Mouse (Mus musculus) retina, embryonic 14.5 days (tissue): Measurements from ENCODE around the gene Chtf18.
A peak's percentile ranks its signal among the peaks of the same experiment; 100 is the strongest.

ENCODE experiments used
- DNase-seq: peaks from one replicate; pipeline ENCODE4 v3.0.0-alpha.2; 2015; ENCODE audit warnings: low spot score

The Chtf18 gene

GRCm38 (mm10) chr17:25735246-25735645, 8.0 kb upstream of the Chtf18 start:
- no peak for DNase-seq

- DNase-seq = peak; percentile 97
Observed at GRCm38 (mm10) chr17:25732082-25732481, 4.9 kb upstream of the Chtf18 start.

GRCm38 (mm10) chr17:25728009-25728270, 721 bp upstream of the Chtf18 start:
- DNase-seq = no peak

- DNase-seq = no peak
Observed at GRCm38 (mm10) chr17:25725264-25725663, 2.0 kb downstream of the Chtf18 start.

GRCm38 (mm10) chr17:25723919-25724318, 3.3 kb downstream of the Chtf18 start:
- DNase-seq = peak; percentile 46

- DNase-seq = no peak
Observed at GRCm38 (mm10) chr17:25723470-25723869, 3.7 kb downstream of the Chtf18 start.

GRCm38 (mm10) chr17:25721476-25721875, 5.7 kb downstream of the Chtf18 start:
- DNase-seq = peak; percentile 21

- no peak for DNase-seq
Observed at GRCm38 (mm10) chr17:25717691-25718090, 9.5 kb downstream of the Chtf18 start.

GRCm38 (mm10) chr17:25716711-25717637, 10.2 kb downstream of the Chtf18 start, which contains the start of gene Gng13:
TSS of gene Gng13 (plus strand) at chr17:25717171.
- peak; percentile 36 for DNase-seq

GRCm38 (mm10) chr17:25716130-25716529, 11.1 kb downstream of the Chtf18 start:
- DNase-seq = peak; percentile 39

- no peak for DNase-seq
Observed at GRCm38 (mm10) chr17:25715627-25716026, 11.6 kb downstream of the Chtf18 start.

- no peak for DNase-seq
Observed at GRCm38 (mm10) chr17:25711136-25711535, 16.1 kb downstream of the Chtf18 start.

GRCm38 (mm10) chr17:25709994-25710393, 17.2 kb downstream of the Chtf18 start:
- no peak for DNase-seq

GRCm38 (mm10) chr17:25700863-25701496, 26.2 kb downstream of the Chtf18 start:
- no peak for DNase-seq

- DNase-seq = peak; percentile 95
Observed at GRCm38 (mm10) chr17:25698446-25698845, 28.8 kb downstream of the Chtf18 start.

- no peak for DNase-seq
Observed at GRCm38 (mm10) chr17:25696263-25696662, 31.0 kb downstream of the Chtf18 start.

GRCm38 (mm10) chr17:25688922-25689321, 38.3 kb downstream of the Chtf18 start:
- DNase-seq = no peak

GRCm38 (mm10) chr17:25686323-25686722, 40.9 kb downstream of the Chtf18 start:
- DNase-seq = peak; percentile 64

GRCm38 (mm10) chr17:25681636-25682035, 45.6 kb downstream of the Chtf18 start:
- DNase-seq = no peak

GRCm38 (mm10) chr17:25679818-25680217, 47.4 kb downstream of the Chtf18 start:
- DNase-seq = no peak

- no peak for DNase-seq
Observed at GRCm38 (mm10) chr17:25677969-25678368, 49.2 kb downstream of the Chtf18 start.

- DNase-seq = no peak
Observed at GRCm38 (mm10) chr17:25672982-25673381, 54.2 kb downstream of the Chtf18 start.
